Mouse (Mus musculus): Measurements from ENCODE around the gene Amotl1. TPM values are rescaled to one million over a fixed set of nuclear protein-coding genes. Genes with fewer than 3 reads are reported as not detected.

Gene Amotl1
- polyA plus RNA-seq, 1 experiment from 2014 or later, result 33.7 TPM

- peak; percentile 90 for ATAC-seq (ENCODE audit: insufficient number of reproducible peaks, insufficient read depth, low FRiP score, low TSS enrichment)
- Histone ChIP-seq H3K36me3 (no peaks in the 10 kb centered on the region), H3K4me1 (peaks cover 38% of the 10 kb centered on the region), H3K4me3 (peak overlapping the region; percentile 86), H3K9ac (peak overlapping the region; percentile 85), H3K9me3 (no peaks in the 10 kb centered on the region), H3K27me3 (no peaks in the 10 kb centered on the region), H3K27ac (peak overlapping the region; percentile 92), H3K4me2 (replicated peaks) (peak overlapping the region; percentile 63)
- 10% methylated on average over 32 of the region's 33 CpGs for WGBS
Measured at GRCm38 (mm10) chr9:14614931-14615880, 29.6 kb downstream of the Amotl1 start.

GRCm38 (mm10) chr9:14614205-14614930, 30.5 kb downstream of the Amotl1 start:
- under 1% methylated on average over 50 of the region's 50 CpGs for WGBS
- H3K27me3 ChIP-seq, result no peaks in the 10 kb centered on the region
- H3K36me3 ChIP-seq, result no peaks in the 10 kb centered on the region
- H3K27ac ChIP-seq, result peak overlapping the region; percentile 92
- H3K4me1 ChIP-seq, result peaks cover 38% of the 10 kb centered on the region
- peak overlapping the region; percentile 86 for H3K4me3 ChIP-seq
- H3K9me3 ChIP-seq, result no peaks in the 10 kb centered on the region
- H3K4me2 ChIP-seq (replicated peaks), result peak overlapping the region; percentile 63
- H3K9ac ChIP-seq, result peak overlapping the region; percentile 85
- ATAC-seq (ENCODE audit: insufficient number of reproducible peaks, insufficient read depth, low FRiP score, low TSS enrichment), result no peak; the same call in 1 of the 2 replicates

GRCm38 (mm10) chr9:14613308-14614204, 31.3 kb downstream of the Amotl1 start:
- no peak for ATAC-seq (ENCODE audit: insufficient number of reproducible peaks, insufficient read depth, low FRiP score, low TSS enrichment)
- Histone ChIP-seq H3K4me1 (peaks cover 46% of the 10 kb centered on the region), H3K9me3 (no peaks in the 10 kb centered on the region), H3K4me3 (peak overlapping the region; percentile 86), H3K9ac (peak overlapping the region; percentile 85), H3K4me2 (replicated peaks) (peak overlapping the region; percentile 63), H3K27ac (peak overlapping the region; percentile 92), H3K36me3 (no peaks in the 10 kb centered on the region), H3K27me3 (no peaks in the 10 kb centered on the region)
- WGBS, result 5% methylated on average over 15 of the region's 15 CpGs

- Histone ChIP-seq H3K4me3 (peak overlapping the region; percentile 86), H3K4me1 (peaks cover 56% of the 10 kb centered on the region), H3K9me3 (no peaks in the 10 kb centered on the region), H3K36me3 (no peaks in the 10 kb centered on the region), H3K9ac (peak overlapping the region; percentile 85), H3K4me2 (replicated peaks) (peak overlapping the region; percentile 63), H3K27me3 (no peaks in the 10 kb centered on the region), H3K27ac (peak overlapping the region; percentile 92)
- ATAC-seq (ENCODE audit: insufficient number of reproducible peaks, insufficient read depth, low FRiP score, low TSS enrichment), result no peak
Measured at GRCm38 (mm10) chr9:14612588-14612987, 32.3 kb downstream of the Amotl1 start.

GRCm38 (mm10) chr9:14608521-14608920, 36.3 kb downstream of the Amotl1 start:
- Histone ChIP-seq H3K9me3 (no peaks in the 10 kb centered on the region), H3K27ac (no peak overlapping the region; the same call in 1 of the 2 replicates), H3K27me3 (no peaks in the 10 kb centered on the region), H3K4me2 (replicated peaks) (no peak overlapping the region), H3K36me3 (no peaks in the 10 kb centered on the region; the same call in 1 of the 2 replicates), H3K4me1 (peaks cover 53% of the 10 kb centered on the region), H3K4me3 (no peak overlapping the region), H3K9ac (no peak overlapping the region)
- ATAC-seq (ENCODE audit: insufficient number of reproducible peaks, insufficient read depth, low FRiP score, low TSS enrichment), result no peak
- 28% methylated on average over 5 of the region's 5 CpGs for WGBS

- WGBS, result 43% methylated on average over 3 of the region's 3 CpGs
- Histone ChIP-seq H3K9ac (0 out of 2 replicates have a peak overlapping the region, but pooled peaks have one; percentile 7), H3K9me3 (no peaks in the 10 kb centered on the region), H3K27ac (no peak overlapping the region), H3K4me1 (peaks cover 42% of the 10 kb centered on the region), H3K36me3 (no peaks in the 10 kb centered on the region; the same call in 1 of the 2 replicates), H3K4me2 (replicated peaks) (no peak overlapping the region), H3K27me3 (no peaks in the 10 kb centered on the region), H3K4me3 (no peak overlapping the region)
- no peak for ATAC-seq (ENCODE audit: insufficient number of reproducible peaks, insufficient read depth, low FRiP score, low TSS enrichment)
Measured at GRCm38 (mm10) chr9:14607464-14607863, 37.4 kb downstream of the Amotl1 start.

GRCm38 (mm10) chr9:14605992-14606391, 38.9 kb downstream of the Amotl1 start:
- Histone ChIP-seq H3K4me3 (no peak overlapping the region), H3K9ac (no peak overlapping the region), H3K36me3 (peaks cover 5% of the 10 kb centered on the region; the same call in 1 of the 2 replicates), H3K4me1 (peaks cover 30% of the 10 kb centered on the region), H3K27ac (no peak overlapping the region), H3K4me2 (replicated peaks) (no peak overlapping the region), H3K27me3 (no peaks in the 10 kb centered on the region), H3K9me3 (no peaks in the 10 kb centered on the region)
- ATAC-seq (ENCODE audit: insufficient number of reproducible peaks, insufficient read depth, low FRiP score, low TSS enrichment), result no peak
- WGBS, result 86% methylated on average over 4 of the region's 4 CpGs

GRCm38 (mm10) chr9:14604363-14604762, 40.5 kb downstream of the Amotl1 start:
- 84% methylated on average over 3 of the region's 3 CpGs for WGBS

GRCm38 (mm10) chr9:14603475-14603874, 41.4 kb downstream of the Amotl1 start:
- no peaks in the 10 kb centered on the region for H3K9me3 ChIP-seq
- peaks cover 6% of the 10 kb centered on the region; the same call in 1 of the 2 replicates for H3K36me3 ChIP-seq
- 84% methylated on average over 4 of the region's 4 CpGs for WGBS
- peaks cover 22% of the 10 kb centered on the region for H3K4me1 ChIP-seq
- H3K4me2 ChIP-seq (replicated peaks), result no peak overlapping the region
- no peaks in the 10 kb centered on the region for H3K27me3 ChIP-seq
- H3K4me3 ChIP-seq, result no peak overlapping the region
- H3K27ac ChIP-seq, result no peak overlapping the region
- no peak for ATAC-seq (ENCODE audit: insufficient number of reproducible peaks, insufficient read depth, low FRiP score, low TSS enrichment)
- H3K9ac ChIP-seq, result no peak overlapping the region

More at GRCm38 (mm10) chr9:14604363-14604762, 40.5 kb downstream of the Amotl1 start:
- Histone ChIP-seq H3K4me3 (no peak overlapping the region), H3K27me3 (no peaks in the 10 kb centered on the region), H3K9me3 (no peaks in the 10 kb centered on the region), H3K36me3 (peaks cover 6% of the 10 kb centered on the region; the same call in 1 of the 2 replicates), H3K27ac (no peak overlapping the region), H3K4me1 (peaks cover 31% of the 10 kb centered on the region), H3K9ac (no peak overlapping the region), H3K4me2 (replicated peaks) (no peak overlapping the region)
- ATAC-seq (ENCODE audit: insufficient number of reproducible peaks, insufficient read depth, low FRiP score, low TSS enrichment), result no peak

GRCm38 (mm10) chr9:14599799-14600198, 45.1 kb downstream of the Amotl1 start:
- Histone ChIP-seq H3K9ac (no peak overlapping the region), H3K36me3 (peaks cover 29% of the 10 kb centered on the region), H3K4me3 (no peak overlapping the region), H3K27ac (no peak overlapping the region), H3K27me3 (no peaks in the 10 kb centered on the region), H3K4me2 (replicated peaks) (no peak overlapping the region), H3K9me3 (no peaks in the 10 kb centered on the region), H3K4me1 (peaks cover 11% of the 10 kb centered on the region; the same call in 1 of the 2 replicates)
- 88% methylated on average over 5 of the region's 5 CpGs for WGBS
- no peak for ATAC-seq (ENCODE audit: insufficient number of reproducible peaks, insufficient read depth, low FRiP score, low TSS enrichment)

GRCm38 (mm10) chr9:14598157-14598556, 46.7 kb downstream of the Amotl1 start:
- Histone ChIP-seq H3K9ac (no peak overlapping the region), H3K4me1 (peaks cover 11% of the 10 kb centered on the region; the same call in 1 of the 2 replicates), H3K27ac (no peak overlapping the region), H3K4me2 (replicated peaks) (no peak overlapping the region), H3K36me3 (peaks cover 45% of the 10 kb centered on the region), H3K4me3 (no peak overlapping the region), H3K9me3 (no peaks in the 10 kb centered on the region), H3K27me3 (no peaks in the 10 kb centered on the region)
- ATAC-seq (ENCODE audit: insufficient number of reproducible peaks, insufficient read depth, low FRiP score, low TSS enrichment), result 0 out of 2 replicates have a peak, but pooled peaks have one; percentile 28
- WGBS, result 96% methylated on average over 2 of the region's 2 CpGs

Measured in embryonic facial prominence, embryonic 12.5 days (tissue).